Mouse (Mus musculus) spleen, embryonic (tissue): ENCODE measurements around the gene Il18rap.
"Not testable (repeated sequence)": the region's sequence is repeated elsewhere in the genome, so short reads cannot be mapped to it uniquely, and the experiment has no call there.

Source experiments
- CTCF ChIA-PET: fragments of 350-600 bp; sonication (Branson Sonifier 250); formaldehyde crosslinking; loops from one replicate; lab custom pipeline; 2022; lab: Charles Lee

The Il18rap gene

DNA sequence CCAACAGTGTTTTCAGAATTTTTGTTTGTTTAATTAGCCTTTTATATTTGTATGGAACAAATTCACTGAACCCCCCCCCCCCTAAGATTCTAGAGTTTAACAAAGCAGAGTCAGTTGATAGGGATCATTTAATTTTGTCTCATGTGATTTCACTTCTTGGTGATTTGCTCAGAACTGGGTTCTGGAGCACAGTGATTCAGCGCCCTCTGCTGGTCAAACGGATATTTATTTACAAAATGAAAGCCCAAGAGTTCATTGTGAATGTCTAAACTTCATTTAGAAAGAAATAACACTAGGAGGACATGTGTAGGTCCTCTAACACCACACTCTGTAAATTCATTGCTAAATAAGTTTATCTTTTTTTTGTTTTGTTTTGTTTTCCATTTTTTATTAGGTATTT lies 29.5 kb downstream of the Il18rap start:
- CTCF ChIA-PET: interaction anchor here (0.6 to 0.7 kb wide), 4 partner anchors 164 to 656 kb away, joined by 3 to 14 read pairs (median 3); no protein-coding TSS in a partner anchor

DNA sequence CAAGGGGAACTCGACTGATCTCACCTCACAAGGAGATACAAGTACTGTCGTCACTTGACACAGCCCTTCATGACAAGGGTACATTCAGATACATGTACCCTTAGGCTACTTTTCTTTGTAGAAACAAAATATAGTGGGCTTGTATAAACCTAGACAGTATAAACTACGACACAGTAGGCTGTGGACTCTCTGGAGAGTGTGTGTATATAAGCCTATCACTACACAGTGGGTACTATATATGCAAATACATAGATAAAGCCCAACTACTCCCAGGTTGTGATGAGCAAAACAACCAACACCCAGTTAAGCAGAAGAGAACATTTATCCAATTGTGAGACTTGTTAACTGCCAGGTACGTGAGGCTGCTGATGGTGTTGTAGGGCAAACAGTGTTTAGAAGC lies 31.5 kb downstream of the Il18rap start:
- CTCF ChIA-PET: no interaction called here

DNA sequence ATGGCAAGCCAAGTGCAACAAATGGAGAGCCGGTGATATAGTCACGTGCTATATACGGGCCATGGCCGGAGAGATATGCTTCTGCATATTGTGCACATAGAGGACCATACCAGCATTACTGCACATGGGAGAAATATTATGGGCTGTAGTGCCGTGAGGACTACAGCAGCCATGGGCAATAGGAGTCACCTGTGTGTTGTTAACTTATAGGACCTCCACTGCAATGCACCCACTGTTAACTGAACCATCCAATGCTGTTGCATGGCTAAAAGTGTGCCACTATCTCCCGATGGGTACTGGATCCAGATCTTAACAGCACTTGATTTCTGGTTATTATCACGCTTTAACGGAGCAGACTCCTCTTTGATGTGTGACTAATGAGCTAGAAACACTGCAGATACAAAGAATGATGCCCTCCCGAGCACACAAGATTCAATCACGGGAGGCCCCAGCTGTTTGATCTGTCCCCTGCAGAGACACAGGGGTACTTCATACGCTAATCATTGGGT lies 32.0 kb downstream of the Il18rap start:
- CTCF ChIA-PET: no interaction called here

DNA sequence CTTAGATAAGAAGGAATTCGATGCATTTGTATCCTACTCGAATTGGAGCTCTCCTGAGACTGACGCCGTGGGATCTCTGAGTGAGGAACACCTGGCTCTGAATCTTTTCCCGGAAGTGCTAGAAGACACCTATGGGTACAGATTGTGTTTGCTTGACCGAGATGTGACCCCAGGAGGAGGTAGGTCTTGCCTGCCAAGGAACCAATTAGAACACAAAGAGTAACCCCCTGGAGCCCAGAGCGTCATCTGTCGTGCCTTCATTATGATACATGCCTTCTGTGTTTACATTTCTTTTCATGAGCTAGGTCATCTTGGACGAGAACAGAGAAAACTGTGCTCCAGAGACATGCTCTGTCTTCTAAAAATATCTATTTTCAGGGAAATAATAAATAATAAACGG lies 32.6 kb downstream of the Il18rap start:
- CTCF ChIA-PET: no interaction called here

DNA sequence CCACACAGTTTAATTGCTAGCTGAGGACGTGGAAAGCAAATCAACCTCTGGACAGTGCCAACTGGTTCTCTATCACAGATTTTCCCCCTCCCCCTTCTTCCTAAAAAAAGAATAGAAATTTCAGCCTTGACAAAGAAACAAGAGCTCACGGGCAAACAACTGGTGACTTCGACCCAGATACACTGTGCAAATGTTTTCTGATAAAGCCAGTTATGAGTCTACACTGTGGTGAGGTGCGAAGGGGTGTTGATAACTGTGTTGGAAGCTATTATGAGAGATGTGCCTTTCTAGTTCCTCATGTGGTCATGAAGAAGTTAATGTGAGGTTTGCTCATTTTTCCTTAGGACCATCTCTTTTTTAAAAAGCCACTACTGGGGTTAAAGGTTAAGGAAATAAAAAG lies 54.2 kb downstream of the Il18rap start:
- CTCF ChIA-PET: no interaction called here

DNA sequence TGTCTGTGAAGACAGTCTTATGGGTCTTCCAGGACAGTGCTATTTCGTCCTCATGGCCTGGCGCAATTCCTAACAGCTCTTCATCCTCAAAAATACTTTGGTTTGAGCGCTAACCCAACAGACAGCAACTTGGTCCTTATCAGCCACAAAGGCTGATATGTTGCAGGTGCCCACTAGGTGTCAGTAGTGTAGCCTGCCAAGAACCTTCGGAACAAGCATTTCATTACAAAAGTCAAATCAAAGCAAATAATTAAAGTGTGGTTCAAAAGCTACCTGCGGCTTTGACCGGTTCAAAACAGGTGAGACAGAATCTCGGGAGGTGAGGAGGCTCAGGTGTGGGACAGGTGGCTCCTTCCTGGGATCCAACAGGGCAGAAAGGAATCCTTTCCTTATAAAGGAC lies 64.6 kb downstream of the Il18rap start, which contains the start of gene Slc9a4:
Gene Slc9a4, plus strand, starts transcription at position 298 of the 400 bp plus-strand sequence.
- CTCF ChIA-PET: interaction anchor here (0.6 kb wide), 1 partner anchor 13 kb away, joined by 3 read pairs; no protein-coding TSS in a partner anchor

DNA sequence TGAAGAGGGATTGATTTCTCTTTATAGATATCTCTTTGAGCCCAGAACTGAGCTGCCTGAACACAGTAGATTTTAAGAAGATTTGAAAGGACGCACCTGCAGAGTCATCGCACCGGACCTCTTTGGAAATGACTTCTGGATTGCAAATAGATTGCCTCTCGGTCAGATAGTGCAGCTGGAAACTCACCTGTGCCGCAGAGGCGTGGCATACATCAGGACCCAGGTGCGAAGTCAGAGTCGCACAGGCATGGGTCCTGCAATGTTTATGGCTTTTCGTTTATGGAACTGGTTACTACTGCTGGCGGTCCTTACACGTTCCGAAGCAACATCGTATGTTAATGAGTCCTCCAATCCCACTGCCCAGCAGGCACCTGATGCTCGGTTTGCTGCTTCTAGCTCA lies 65.1 kb downstream of the Il18rap start:
- CTCF ChIA-PET: no interaction called here

DNA sequence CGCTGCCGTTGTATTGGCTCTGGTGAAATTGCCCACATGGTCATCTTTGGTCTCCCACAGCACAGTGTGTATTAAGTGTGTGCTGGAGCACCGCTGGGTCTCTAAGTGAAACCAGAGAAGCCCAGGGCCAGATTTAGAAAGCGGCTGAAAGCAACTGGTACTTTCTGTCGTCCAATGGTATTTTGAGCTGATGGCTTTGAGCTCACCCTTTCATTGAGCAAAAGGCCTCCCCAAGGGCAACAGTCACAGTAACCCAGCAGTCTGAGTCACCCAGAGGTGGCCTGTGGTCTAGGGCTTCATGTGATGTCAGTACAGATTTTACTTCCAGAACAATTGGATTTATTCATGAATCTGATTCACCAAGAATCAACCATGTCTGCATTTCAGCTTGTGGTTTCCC lies 71.6 kb downstream of the Il18rap start:
- CTCF ChIA-PET: interaction anchor here (0.6 kb wide), 1 partner anchor 10 kb away, joined by 11 read pairs; no protein-coding TSS in a partner anchor

DNA sequence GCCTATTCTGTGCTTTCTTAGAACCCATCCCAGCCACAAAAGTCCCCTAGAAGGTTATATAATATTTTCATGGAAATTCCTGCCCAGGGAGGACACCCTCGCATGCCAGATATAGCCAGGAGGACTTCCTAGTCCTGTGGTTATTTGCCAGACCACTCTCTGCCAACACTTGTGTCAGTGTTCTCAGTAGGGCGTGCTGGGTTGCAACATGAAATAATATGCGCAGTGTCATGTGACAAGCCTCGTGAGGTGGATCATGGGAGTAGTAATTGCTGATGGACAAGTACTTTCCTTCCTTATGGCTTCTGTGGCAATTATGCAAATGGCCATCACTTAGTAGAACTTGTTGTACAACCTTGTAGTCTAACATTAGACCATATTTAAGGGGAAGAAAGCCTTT lies 75.8 kb downstream of the Il18rap start:
- CTCF ChIA-PET: no interaction called here

DNA sequence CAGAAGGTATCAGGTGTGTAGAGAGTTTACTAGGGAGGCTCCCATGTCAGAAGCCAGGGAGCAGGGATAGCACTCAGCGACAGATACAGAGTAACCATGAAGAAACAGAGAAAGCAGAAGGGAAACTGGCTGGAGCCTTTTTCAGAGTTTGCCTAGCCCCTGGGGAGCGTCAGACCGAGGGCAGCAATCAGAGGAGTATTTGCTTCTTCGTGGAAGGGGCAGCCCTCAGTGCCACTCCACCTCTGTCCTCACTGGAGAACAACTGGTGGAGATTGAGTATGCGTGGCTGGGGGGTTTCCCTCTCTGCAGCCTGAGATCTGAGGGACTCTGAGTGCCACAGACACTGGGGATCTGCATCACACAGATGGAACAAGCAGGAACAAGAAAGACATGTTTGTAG lies 82.7 kb downstream of the Il18rap start:
- CTCF ChIA-PET: no interaction called here

DNA sequence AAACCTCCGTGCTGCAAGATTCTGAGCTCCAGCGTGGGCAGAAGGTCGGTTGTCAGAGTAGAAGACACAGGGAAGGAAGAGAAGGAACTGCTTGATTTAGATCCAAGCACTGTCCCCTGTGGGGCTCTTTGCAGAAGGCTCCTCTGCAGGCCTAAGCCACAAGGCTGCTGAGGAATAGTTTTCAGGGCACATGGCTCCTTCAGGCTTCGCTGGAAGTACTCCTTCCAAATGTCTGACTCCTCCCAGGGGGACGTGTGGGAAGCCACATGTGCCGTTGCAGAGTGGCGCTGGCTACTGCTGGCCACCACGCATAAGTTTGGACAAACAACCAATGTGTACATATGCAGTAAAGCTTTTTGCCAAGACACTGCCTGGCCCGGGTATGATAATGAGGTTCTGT lies 84.5 kb downstream of the Il18rap start:
- CTCF ChIA-PET: not testable (repeated sequence)

DNA sequence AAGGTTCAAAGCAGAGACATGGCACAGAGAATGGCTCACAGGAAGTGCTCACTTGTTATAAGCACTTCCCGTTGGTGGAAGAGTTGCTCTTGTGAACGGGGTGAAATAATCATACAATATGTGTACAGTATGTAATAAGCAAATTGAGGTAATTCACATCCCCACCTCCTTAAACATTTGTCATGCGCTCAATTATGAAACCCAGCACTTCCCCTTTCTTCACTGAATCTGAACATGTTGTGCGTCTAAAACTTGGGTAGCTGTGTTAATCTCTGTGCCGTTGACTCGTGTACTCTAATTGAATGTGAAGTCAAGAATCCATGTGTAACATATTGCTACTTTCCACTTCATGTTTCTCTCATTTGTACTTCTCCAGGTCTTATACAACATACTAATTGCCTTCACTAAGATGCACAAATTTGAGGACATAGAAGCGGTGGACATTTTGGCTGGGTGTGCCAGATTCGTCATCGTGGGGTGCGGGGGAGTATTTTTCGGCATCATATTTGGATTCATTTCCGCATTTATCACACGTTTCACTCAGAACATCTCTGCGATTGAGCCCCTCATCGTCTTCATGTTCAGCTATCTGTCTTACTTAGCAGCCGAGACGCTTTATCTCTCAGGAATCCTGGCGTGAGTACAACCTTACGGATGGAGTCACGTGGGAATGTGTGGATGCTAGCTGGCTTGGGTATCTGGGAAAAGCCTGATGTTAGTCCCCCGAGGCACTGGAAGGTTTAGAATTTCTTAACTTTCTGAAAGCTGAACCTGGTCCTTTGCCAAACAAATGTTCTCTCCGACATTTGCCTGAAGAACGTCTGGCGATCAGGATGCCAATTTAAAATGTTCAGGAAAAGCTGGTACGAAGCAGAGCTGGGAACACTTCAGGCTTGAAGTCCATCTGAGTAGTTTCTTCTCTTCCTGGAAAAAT lies 85.5 kb downstream of the Il18rap start:
- CTCF ChIA-PET: no interaction called here
